Mouse (Mus musculus): ENCODE measurements around the gene Cdx2. TPM values are rescaled to one million over a fixed set of nuclear protein-coding genes. Genes with fewer than 3 reads are reported as not detected.
A peak's percentile ranks its signal among the peaks of the same experiment; 100 is the strongest.

The Cdx2 gene
- total and polyA plus RNA-seq, 3 experiments: not detected

GRCm38 (mm10) chr5:147319653-147320052 is 12.6 kb upstream of the Cdx2 start:
- no peak overlapping the region for H3K27ac ChIP-seq (ENCODE audit: insufficient read depth, low read depth)
- H3K27me3 ChIP-seq (replicated peaks): peaks cover 41% of the 10 kb centered on the region
- peak; percentile 78 for DNase-seq (ENCODE audit: extremely low read depth)
- H3K4me3 ChIP-seq (replicated peaks in 1 of 3; ENCODE audit: low read depth in 2 of 3, low read length in 2 of 3, poor library complexity in 1 of 3): no peak overlapping the region
- H3K4me1 ChIP-seq (ENCODE audit: control insufficient read depth in 1 of 2, insufficient read depth in 2 of 2): peaks cover 0 to 3% of the 10 kb centered on the region in 2 experiments; a peak in 1 of 4 replicates
- in situ Hi-C loops (cut with MboI; ENCODE audit: low pct_ligation_motif_present, low pct_unique_long_range_greater_than_20kb, low sequenced_read_pairs) (loop anchor here (5.0 to 25.0 kb wide), 2 partner anchors 407 to 632 kb away; no protein-coding TSS in a partner anchor), dilution Hi-C loops (cut with MboI; ENCODE audit: extremely low pct_ligation_motif_present, extremely low pct_unique_long_range_greater_than_20kb, low sequenced_read_pairs) (no loop called here)
- H3K36me3 ChIP-seq (replicated peaks in 1 of 2; ENCODE audit: control insufficient read depth in 1 of 2, insufficient read depth in 1 of 2, low read length in 1 of 2): no peaks in the 10 kb centered on the region
- no peaks in the 10 kb centered on the region for H3K79me2 ChIP-seq (replicated peaks; ENCODE audit: control insufficient read depth, extremely low read depth, insufficient read depth, poor library complexity, severe bottlenecking)
- no peak overlapping the region for H3K9ac ChIP-seq (ENCODE audit: insufficient read depth, low read depth)
- no peaks in the 10 kb centered on the region for H3K9me3 ChIP-seq (replicated peaks; ENCODE audit: low read length)
- H3K4me2 ChIP-seq (ENCODE audit: insufficient read depth, low read depth, poor library complexity, severe bottlenecking): no peak overlapping the region
- TF ChIP-seq CTCF (conservative IDR thresholded peaks at IDR 0.05 in 1 of 2, IDR thresholded peaks at IDR 0.05 in 1 of 2; ENCODE audit: low read depth in 2 of 2, low read length in 2 of 2) (peak; percentile 68 to 94), SMC3 (IDR thresholded peaks at IDR 0.05; ENCODE audit: low read depth, low read length) (peak; percentile 81), RAD21 (IDR thresholded peaks at IDR 0.05; ENCODE audit: low read depth, low read length) (peak; percentile 99), ZC3H11A (IDR thresholded peaks at IDR 0.05; ENCODE audit: low read depth, low read length) (peak; percentile 16; the same call in 1 of the 2 replicates), ZNF384 (IDR thresholded peaks at IDR 0.05; ENCODE audit: low read depth, low read length) (no peak)

- in situ Hi-C loops (cut with MboI; ENCODE audit: low pct_ligation_motif_present, low pct_unique_long_range_greater_than_20kb, low sequenced_read_pairs): loop anchor here (5.0 to 25.0 kb wide), 2 partner anchors 406 to 631 kb away; no protein-coding TSS in a partner anchor
- H3K79me2 ChIP-seq (replicated peaks; ENCODE audit: control insufficient read depth, extremely low read depth, insufficient read depth, poor library complexity, severe bottlenecking): no peaks in the 10 kb centered on the region
- dilution Hi-C loops (cut with MboI; ENCODE audit: extremely low pct_ligation_motif_present, extremely low pct_unique_long_range_greater_than_20kb, low sequenced_read_pairs): no loop called here
Observed at GRCm38 (mm10) chr5:147317991-147318390, 10.9 kb upstream of the Cdx2 start.

GRCm38 (mm10) chr5:147317321-147317720 is 10.3 kb upstream of the Cdx2 start:
- no peak for DNase-seq (ENCODE audit: extremely low read depth)
- Histone ChIP-seq H3K9me3 (replicated peaks; ENCODE audit: low read length) (no peaks in the 10 kb centered on the region), H3K4me2 (ENCODE audit: insufficient read depth, low read depth, poor library complexity, severe bottlenecking) (no peak overlapping the region), H3K36me3 (replicated peaks in 1 of 2; ENCODE audit: control insufficient read depth in 1 of 2, insufficient read depth in 1 of 2, low read length in 1 of 2) (no peaks in the 10 kb centered on the region), H3K79me2 (replicated peaks; ENCODE audit: control insufficient read depth, extremely low read depth, insufficient read depth, poor library complexity, severe bottlenecking) (no peaks in the 10 kb centered on the region), H3K27ac (ENCODE audit: insufficient read depth, low read depth) (no peak overlapping the region), H3K27me3 (replicated peaks) (peaks cover 50% of the 10 kb centered on the region), H3K4me3 (replicated peaks in 1 of 3; ENCODE audit: low read depth in 2 of 3, low read length in 2 of 3, poor library complexity in 1 of 3) (no peak overlapping the region), H3K4me1 (ENCODE audit: control insufficient read depth in 1 of 2, insufficient read depth in 2 of 2) (peaks cover 0 to 3% of the 10 kb centered on the region in 2 experiments; a peak in 1 of 4 replicates), H3K9ac (ENCODE audit: insufficient read depth, low read depth) (no peak overlapping the region)
- in situ Hi-C loops (cut with MboI; ENCODE audit: low pct_ligation_motif_present, low pct_unique_long_range_greater_than_20kb, low sequenced_read_pairs): loop anchor here (5.0 to 25.0 kb wide), 2 partner anchors 405 to 630 kb away; no protein-coding TSS in a partner anchor
- TF ChIP-seq MXI1 (IDR thresholded peaks at IDR 0.05; ENCODE audit: low read depth, low read length): no peak
- TF ChIP-seq ETS1 (conservative IDR thresholded peaks at IDR 0.05; ENCODE audit: low read depth, low read length): no peak
- TF ChIP-seq MAFK (IDR thresholded peaks at IDR 0.05; ENCODE audit: insufficient replicate concordance, low read length): no peak
- TF ChIP-seq CTCF (conservative IDR thresholded peaks at IDR 0.05 in 1 of 2, IDR thresholded peaks at IDR 0.05 in 1 of 2; ENCODE audit: low read depth in 2 of 2, low read length in 2 of 2): no peak
- no peak for TF ChIP-seq RAD21 (IDR thresholded peaks at IDR 0.05; ENCODE audit: low read depth, low read length)
- no peak for TF ChIP-seq POLR2A (IDR thresholded peaks at IDR 0.05; ENCODE audit: low read depth, low read length)
- no peak for TF ChIP-seq PAX5 (IDR thresholded peaks at IDR 0.05; ENCODE audit: low read length)
- TF ChIP-seq MEF2A (IDR thresholded peaks at IDR 0.05; ENCODE audit: borderline replicate concordance, low read depth, low read length): no peak
- no peak for TF ChIP-seq MYC (IDR thresholded peaks at IDR 0.05; ENCODE audit: low read depth, low read length)
- no peak for TF ChIP-seq HCFC1 (IDR thresholded peaks at IDR 0.05; ENCODE audit: low read depth, low read length)
- TF ChIP-seq POLR2AphosphoS2 (IDR thresholded peaks at IDR 0.05; ENCODE audit: low read depth, low read length): no peak
- TF ChIP-seq TCF12 (IDR thresholded peaks at IDR 0.05; ENCODE audit: low read depth, low read length): no peak
- TF ChIP-seq ZC3H11A (IDR thresholded peaks at IDR 0.05; ENCODE audit: low read depth, low read length): no peak
- no peak for TF ChIP-seq RCOR1 (conservative IDR thresholded peaks at IDR 0.05; ENCODE audit: low read depth, low read length)
- TF ChIP-seq JUND (conservative IDR thresholded peaks at IDR 0.05; ENCODE audit: low read depth, low read length): no peak
- TF ChIP-seq GABPA (IDR thresholded peaks at IDR 0.05; ENCODE audit: insufficient replicate concordance, low read depth, low read length): no peak
- no peak for TF ChIP-seq UBTF (IDR thresholded peaks at IDR 0.05; ENCODE audit: low read depth, low read length)
- dilution Hi-C loops (cut with MboI; ENCODE audit: extremely low pct_ligation_motif_present, extremely low pct_unique_long_range_greater_than_20kb, low sequenced_read_pairs): no loop called here

More at GRCm38 (mm10) chr5:147317991-147318390, 10.9 kb upstream of the Cdx2 start:
- H3K27ac ChIP-seq (ENCODE audit: insufficient read depth, low read depth): no peak overlapping the region
- H3K36me3 ChIP-seq (replicated peaks in 1 of 2; ENCODE audit: control insufficient read depth in 1 of 2, insufficient read depth in 1 of 2, low read length in 1 of 2): no peaks in the 10 kb centered on the region
- no peak overlapping the region for H3K4me3 ChIP-seq (replicated peaks in 1 of 3; ENCODE audit: low read depth in 2 of 3, low read length in 2 of 3, poor library complexity in 1 of 3)
- peaks cover 53% of the 10 kb centered on the region for H3K27me3 ChIP-seq (replicated peaks)
- no peak for DNase-seq (ENCODE audit: extremely low read depth)
- peaks cover 0 to 3% of the 10 kb centered on the region in 2 experiments; a peak in 1 of 4 replicates for H3K4me1 ChIP-seq (ENCODE audit: control insufficient read depth in 1 of 2, insufficient read depth in 2 of 2)
- H3K4me2 ChIP-seq (ENCODE audit: insufficient read depth, low read depth, poor library complexity, severe bottlenecking): no peak overlapping the region
- no peaks in the 10 kb centered on the region for H3K9me3 ChIP-seq (replicated peaks; ENCODE audit: low read length)
- TF ChIP-seq NELFE (IDR thresholded peaks at IDR 0.05; ENCODE audit: low read depth, low read length): no peak
- TF ChIP-seq CTCF (conservative IDR thresholded peaks at IDR 0.05 in 1 of 2, IDR thresholded peaks at IDR 0.05 in 1 of 2; ENCODE audit: low read depth in 2 of 2, low read length in 2 of 2): peak; percentile 43 to 56; a peak in 3 of 4 replicates
- H3K9ac ChIP-seq (ENCODE audit: insufficient read depth, low read depth): no peak overlapping the region
